Mouse (Mus musculus) frontal cortex, adult 2 months (tissue): ENCODE results near the gene Med16. TPM values are rescaled to one million over a fixed set of nuclear protein-coding genes. Genes with fewer than 3 reads are reported as not detected.
"Not testable (repeated sequence)": the region's sequence is repeated elsewhere in the genome, so short reads cannot be mapped to it uniquely, and the experiment has no call there.

ENCODE experiments used
- DNase-seq, 2 experiments: peaks; one replicate each; pipeline ENCODE4 v3.0.0; 2022; ENCODE audit warnings: low spot score in 1 of 2; ENCODE audit errors: extremely low spot score in 1 of 2
- polyA plus RNA-seq: library from polyadenylated mRNA; depleted of rRNA; stranded (reverse); fragments of >200 nt; gene quantifications from 2 replicates; pipeline ENCODE4 v1.2.3, GENCODE M21; 2012

Med16 gene
- polyA plus RNA-seq, 1 experiment = 75.9 TPM

GRCm38 (mm10) chr10:79889386-79889785, 19.3 kb downstream of the Med16 start:
- no peak for DNase-seq

DNA sequence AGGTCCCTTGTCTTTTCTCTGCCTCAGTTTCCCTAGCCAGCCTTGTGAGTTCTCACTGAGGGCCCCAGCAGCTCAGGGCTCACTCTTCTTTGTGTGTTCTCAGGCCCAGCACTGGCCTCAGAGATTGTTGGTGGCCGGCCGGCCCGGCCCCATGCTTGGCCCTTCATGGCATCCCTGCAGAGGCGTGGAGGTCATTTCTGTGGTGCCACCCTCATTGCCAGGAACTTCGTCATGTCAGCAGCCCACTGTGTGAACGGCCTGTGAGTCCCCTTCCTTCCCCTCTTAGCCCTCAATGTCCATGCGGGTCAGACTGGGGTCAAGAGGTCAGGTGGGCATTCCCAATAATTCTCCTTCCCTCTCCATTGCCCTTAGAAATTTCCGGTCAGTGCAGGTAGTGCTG, 22.1 kb downstream of the Med16 start:
- no peak for DNase-seq

DNA sequence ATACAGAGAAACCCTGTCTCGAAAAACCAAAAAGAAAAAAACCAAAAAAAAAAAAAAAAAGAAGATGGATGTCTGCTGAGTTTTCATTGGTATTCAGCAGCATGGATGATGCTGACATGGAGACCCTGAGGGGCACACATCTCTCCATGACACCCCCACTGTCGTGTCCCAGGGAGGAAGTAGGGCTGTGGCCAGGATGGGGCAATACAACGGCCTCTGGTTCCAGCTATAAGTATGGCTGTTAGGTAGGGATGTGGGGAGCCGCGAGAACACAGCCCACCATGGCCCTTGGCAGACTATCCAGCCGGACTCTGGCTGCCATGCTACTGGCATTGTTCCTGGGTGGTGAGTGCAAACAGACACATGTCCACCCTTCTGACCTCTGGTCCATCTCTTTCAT, 22.7 kb downstream of the Med16 start, which contains the start of gene Elane:
Gene Elane, plus strand, starts transcription at position 194 of the 400 bp plus-strand sequence.
- DNase-seq = no peak

GRCm38 (mm10) chr10:79884938-79885337, 23.8 kb downstream of the Med16 start:
- not testable (repeated sequence) for DNase-seq

DNA sequence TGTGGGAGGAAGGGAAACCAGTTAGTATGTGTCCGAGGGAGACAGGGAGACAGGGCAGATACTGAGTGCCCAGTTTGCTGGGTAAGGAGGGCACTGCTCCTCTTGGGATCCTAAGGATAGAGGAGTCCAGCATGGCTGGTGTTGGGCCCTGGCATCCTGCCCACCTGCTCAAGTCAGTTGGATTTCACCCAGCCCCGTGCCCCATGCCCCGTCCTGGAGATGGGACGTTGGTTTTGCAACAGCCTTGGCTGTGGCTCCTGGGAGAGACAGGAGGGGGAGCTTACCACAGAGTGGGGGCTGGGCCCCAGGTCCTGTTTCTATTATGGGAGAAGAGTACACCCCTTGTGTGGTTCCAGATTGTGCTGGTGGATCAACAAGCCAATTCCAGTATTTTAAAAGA, 24.3 kb downstream of the Med16 start:
- DNase-seq = no peak

DNA sequence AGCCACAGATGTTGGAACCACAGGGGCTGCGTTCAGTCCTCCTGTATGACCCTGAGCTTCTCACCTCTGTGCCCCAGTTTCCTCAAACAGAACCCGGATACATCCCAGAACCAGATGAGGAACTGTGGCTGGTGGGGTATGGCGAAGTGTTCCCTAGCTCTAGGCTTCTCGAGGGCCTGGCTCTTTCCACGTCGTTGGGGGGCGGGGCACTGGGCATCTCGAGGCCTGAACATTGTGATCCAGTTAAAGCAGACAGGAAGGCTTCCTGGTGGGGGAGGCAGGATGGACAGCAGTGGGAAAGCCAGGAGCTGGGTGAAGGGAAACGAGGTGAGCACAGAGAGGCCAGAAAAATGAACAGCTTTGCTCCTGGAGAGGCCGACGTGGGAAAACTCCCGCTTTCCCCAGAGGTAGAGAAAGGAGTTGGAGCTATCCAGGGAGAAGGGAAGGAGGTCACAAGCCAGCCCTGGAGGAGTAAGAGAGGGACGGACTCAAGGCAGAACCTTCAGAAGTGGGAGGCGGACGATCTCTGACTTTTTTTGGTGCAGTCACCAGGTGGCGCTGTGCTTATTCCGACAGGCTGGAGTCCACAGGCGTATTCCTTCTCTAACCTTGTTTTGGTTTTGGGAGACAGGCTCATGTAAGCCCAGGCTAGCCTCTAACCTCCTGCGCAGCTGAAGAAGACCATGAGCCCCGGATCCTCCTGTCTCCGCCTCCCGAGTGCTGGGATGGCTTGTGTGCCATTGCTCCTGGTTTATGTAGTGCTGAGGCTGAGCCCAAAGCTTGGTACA, 25.2 kb downstream of the Med16 start:
- peak; percentile 50 to 90 for DNase-seq

- no peak for DNase-seq
Observed at GRCm38 (mm10) chr10:79881981-79882380, 26.7 kb downstream of the Med16 start.

DNA sequence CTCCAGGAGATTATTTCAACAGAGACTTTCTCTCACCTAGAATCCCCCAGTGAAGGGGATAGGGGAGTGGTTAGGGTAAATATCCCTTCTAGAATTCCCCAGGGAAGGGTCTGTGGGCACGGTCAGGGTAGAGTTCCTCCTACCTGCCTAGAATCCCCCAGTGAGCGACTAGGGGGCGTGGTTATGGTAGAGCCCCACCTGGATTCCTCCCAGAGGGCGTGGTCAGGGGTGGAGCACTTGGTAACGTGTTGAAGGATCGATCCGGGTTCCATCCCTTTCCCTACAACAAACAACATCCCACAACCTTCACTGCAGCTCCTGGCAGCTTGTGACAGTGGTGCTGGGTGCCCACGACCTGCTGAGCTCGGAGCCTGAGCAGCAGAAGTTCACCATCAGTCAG, 28.0 kb downstream of the Med16 start:
- no peak for DNase-seq

DNA sequence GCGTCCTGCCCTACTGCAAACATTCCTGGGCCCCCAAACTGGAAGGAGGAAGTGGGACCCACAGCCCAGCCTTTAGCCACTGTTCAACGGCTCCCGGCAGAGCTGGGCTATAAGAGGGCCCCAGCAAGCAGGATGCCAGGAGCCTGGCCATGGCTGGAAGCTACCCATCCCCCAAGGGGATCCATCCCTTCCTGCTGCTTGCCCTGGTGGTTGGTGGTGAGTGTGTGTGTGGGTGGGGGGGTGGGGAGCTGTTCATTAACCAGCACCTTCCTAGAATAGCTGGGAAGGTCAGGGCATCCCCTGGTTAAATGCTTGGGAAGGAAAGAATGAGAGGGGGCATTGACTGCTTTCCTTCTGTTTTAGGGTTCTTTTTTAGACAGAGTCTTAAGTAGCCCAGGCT, 29.2 kb downstream of the Med16 start:
- DNase-seq = no peak

- DNase-seq = no peak
Observed at GRCm38 (mm10) chr10:79877757-79878156, 31.0 kb downstream of the Med16 start.

- DNase-seq = no peak
Observed at GRCm38 (mm10) chr10:79877174-79877573, 31.5 kb downstream of the Med16 start.

DNA sequence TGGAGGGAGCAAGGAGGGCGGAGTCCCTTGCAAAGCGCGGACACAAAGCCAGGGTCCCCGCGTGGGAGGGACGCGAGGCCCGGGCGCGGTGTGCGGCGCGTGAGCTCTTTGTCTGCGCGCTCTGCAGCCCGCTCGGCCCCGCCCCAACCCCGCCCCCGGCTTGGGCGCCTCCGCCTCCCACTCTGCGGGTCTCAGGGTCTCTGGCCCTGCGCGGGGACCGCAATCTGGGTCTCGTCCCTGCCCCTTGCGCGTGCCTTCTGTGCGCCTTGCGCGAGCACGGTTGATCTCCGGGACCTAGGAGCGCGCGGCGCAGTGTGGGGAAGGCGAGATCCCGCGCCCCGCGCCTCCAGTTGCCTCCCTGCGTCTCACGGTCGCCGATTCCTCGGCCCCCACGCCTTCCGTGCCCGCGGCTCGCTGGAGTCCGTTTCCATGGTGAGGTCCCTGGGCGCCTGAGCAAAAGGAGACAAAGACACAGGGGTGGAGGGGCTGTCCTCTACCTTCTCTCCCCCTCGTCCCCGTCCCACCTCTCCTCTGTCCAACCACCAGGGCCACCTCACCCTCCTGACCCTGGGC, 34.3 kb downstream of the Med16 start, which contains the start of the genes Prtn3 and Plppr3:
Gene Prtn3, plus strand, starts transcription at position 187 of the 573 bp plus-strand sequence.
Gene Plppr3, minus strand, starts transcription at position 345 of the 573 bp plus-strand sequence.
- no peak for DNase-seq

GRCm38 (mm10) chr10:79873715-79874289, 34.9 kb downstream of the Med16 start:
- no peak for DNase-seq

- no peak for DNase-seq
Observed at GRCm38 (mm10) chr10:79873313-79873712, 35.4 kb downstream of the Med16 start.

DNA sequence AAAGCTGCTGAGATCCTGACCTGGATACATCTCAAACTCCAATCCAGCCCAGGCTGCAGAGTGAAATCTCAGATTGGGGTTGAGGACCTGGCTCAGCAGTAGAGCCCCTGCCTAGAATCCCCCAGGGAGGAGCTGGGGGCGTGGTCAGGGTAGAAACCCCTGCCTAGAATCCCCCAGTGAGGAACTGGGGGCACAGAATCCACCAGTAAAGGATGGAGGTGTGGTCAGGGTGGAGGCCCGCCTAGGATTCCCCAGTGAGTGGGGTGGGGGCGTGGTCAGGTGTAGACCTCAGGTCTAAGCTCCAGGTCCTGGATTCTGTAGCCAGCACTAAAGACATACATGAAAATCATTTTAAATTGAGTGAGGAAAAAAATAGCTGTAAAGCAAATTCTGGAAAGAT, 35.9 kb downstream of the Med16 start:
- no peak for DNase-seq

- no peak for DNase-seq
Observed at GRCm38 (mm10) chr10:79871845-79872244, 36.9 kb downstream of the Med16 start.

DNA sequence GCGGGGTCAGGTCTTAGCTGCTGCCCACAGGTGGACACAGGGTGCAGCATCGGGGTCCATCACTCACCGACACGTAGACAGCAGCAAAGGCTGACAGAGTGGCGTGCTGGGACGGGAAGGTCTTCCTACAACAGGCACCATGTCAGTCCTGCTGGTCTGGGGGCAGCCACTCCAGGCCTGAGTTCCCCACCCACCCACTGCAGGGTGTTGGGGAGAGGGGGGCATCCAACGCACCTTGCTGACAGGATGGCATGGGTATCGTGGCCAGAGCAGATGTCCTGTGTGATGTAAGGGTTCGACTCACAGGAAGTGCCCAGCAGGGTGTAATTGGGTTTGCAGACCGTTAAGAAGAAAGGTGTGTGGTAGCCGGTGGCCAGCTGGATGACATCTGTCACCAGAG, 42.1 kb downstream of the Med16 start:
- DNase-seq = no peak

DNA sequence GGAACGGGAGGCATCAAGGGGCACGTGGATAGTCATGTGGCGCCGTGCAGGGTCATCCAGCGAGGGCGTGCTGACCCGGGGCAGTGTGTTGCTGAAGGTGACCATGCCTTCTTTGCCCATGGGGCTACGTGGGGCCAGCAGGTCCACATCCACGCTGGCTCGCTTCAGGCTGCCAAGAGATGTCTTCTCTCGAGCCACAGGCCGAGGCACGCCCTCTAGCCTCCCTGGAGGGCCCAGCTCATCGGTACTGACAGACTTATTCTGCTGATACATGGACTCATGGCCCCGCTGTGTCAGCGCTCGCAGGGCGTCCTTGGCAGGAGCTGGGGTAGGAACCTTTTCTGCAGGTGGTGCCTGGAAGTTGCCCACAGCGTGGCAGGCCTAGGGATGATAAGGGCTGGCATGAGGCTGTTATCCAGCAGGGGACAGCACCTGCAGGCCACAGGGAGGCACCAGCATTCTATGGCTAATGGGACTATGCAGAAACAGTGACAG, 42.9 kb downstream of the Med16 start:
- no peak for DNase-seq

- no peak for DNase-seq
Observed at GRCm38 (mm10) chr10:79865189-79865601, 43.5 kb downstream of the Med16 start.

GRCm38 (mm10) chr10:79864351-79865188, 44.2 kb downstream of the Med16 start:
- DNase-seq = no peak

DNA sequence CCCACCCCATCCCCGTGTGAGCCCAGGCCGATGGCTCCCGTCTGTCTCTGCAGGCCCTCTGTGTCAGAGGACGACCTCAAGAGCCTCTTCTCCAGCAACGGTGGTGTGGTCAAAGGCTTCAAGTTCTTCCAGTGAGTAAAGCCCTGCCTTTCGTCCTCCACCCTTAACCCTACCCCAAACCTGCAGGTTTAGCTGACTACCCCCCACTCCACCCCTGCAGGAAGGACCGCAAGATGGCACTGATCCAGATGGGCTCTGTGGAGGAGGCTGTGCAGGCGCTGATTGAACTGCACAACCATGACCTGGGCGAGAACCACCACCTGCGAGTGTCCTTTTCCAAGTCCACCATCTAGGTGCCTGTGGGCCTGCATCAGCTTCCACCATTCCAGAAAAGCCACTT, 45.8 kb downstream of the Med16 start:
- no peak for DNase-seq
